Comparison of ENCODE assay signal across 13 mouse cellular contexts in genomic region chr17:75071749-75072148, GRCm38 (mm10).
DNase-seq lines count a peak whose midpoint lies in the region; ATAC-seq and TF ChIP-seq lines count a peak whose summit lies in the region.
"Had no signal": no experiment of that assay in that cellular context is flagged by ENCODE, and none has a peak within 500 bp of the region (broad histone marks: within the 10 kb centered on the region; RNA-seq: fewer than 3 reads in every experiment).

No protein-coding gene starts in this region.

- H3K4me2 ChIP-seq in intestine, postnatal 0 days (replicated peaks; ENCODE audit: low read depth): no peak overlapping the region
- H3K4me2 ChIP-seq in forebrain, embryonic 11.5 days (ENCODE audit: low read depth, low read length, severe bottlenecking): no peak overlapping the region
- H3K4me2 ChIP-seq: embryonic facial prominence, embryonic 13.5 days; kidney, embryonic 15.5 days had no signal

- no peak overlapping the region for H3K9ac ChIP-seq in intestine, postnatal 0 days (ENCODE audit: low read depth, low read length)
- H3K9ac ChIP-seq in forebrain, embryonic 11.5 days (ENCODE audit: low read length): no peak overlapping the region
- H3K9ac ChIP-seq: embryonic facial prominence, embryonic 13.5 days; kidney, embryonic 15.5 days had no signal

- TF ChIP-seq CTCF in gastrocnemius, adult 2 months (IDR thresholded peaks at IDR 0.05): no peak
- TF ChIP-seq CTCF in intestine, postnatal 0 days (IDR thresholded peaks at IDR 0.05; ENCODE audit: low read depth): no peak

- DNase-seq in gastrocnemius, adult 2 months: no peak
- no peak for DNase-seq in gastrocnemius, adult 8-10 months (ENCODE audit: low spot score in 2 of 2)
- peak; percentile 77 to 78 for DNase-seq in heart, adult 9 months (ENCODE audit: low spot score in 2 of 2)
- DNase-seq in heart, postnatal 10 days: peak; percentile 83 to 86
- no peak for DNase-seq in forebrain, embryonic 11.5 days (ENCODE audit: low spot score)
- DNase-seq in kidney, postnatal 25 days: no peak
- DNase-seq: midbrain, embryonic 14.5 days had no signal

- H3K4me1 ChIP-seq in intestine, postnatal 0 days (replicated peaks; ENCODE audit: control insufficient read depth, insufficient read depth, low read length): no peaks in the 10 kb centered on the region
- H3K4me1 ChIP-seq in forebrain, embryonic 11.5 days (replicated peaks; ENCODE audit: control insufficient read depth, insufficient read depth, low read length): 0 out of 2 replicates have a peak, but pooled peaks cover 2% of the 10 kb centered on the region

- no peaks in the 10 kb centered on the region for H3K27me3 ChIP-seq in intestine, postnatal 0 days (replicated peaks; ENCODE audit: control insufficient read depth, insufficient read depth, low read length)
- H3K27me3 ChIP-seq in forebrain, embryonic 11.5 days (ENCODE audit: control insufficient read depth, insufficient read depth, low read length): no peaks in the 10 kb centered on the region
- H3K27me3 ChIP-seq: embryonic facial prominence, embryonic 13.5 days; kidney, embryonic 15.5 days had no signal

- peak overlapping the region; percentile 63 for H3K27ac ChIP-seq in gastrocnemius, adult 2 months
- no peak overlapping the region for H3K27ac ChIP-seq in intestine, postnatal 0 days (ENCODE audit: low read depth, low read length)
- no peak overlapping the region for H3K27ac ChIP-seq in forebrain, embryonic 11.5 days (ENCODE audit: low read depth, low read length)
- H3K27ac ChIP-seq: embryonic facial prominence, embryonic 13.5 days; forebrain, embryonic 10.5 days; kidney, embryonic 15.5 days; layer of hippocampus, adult 2 months had no signal

- ATAC-seq in megakaryocyte-erythroid progenitor cell, adult 5-6 weeks (replicated peaks; ENCODE audit: low FRiP score, low TSS enrichment, poor library complexity, severe bottlenecking): peak; percentile 48
- no peak for ATAC-seq in intestine, postnatal 0 days
- no peak for ATAC-seq in forebrain, embryonic 11.5 days (replicated peaks; ENCODE audit: low FRiP score)

- intact Hi-C loops in gastrocnemius, adult 2 months (cut with DNase I): no loop called here
- intact Hi-C loops in heart, postnatal 10 days (cut with DNase I): loop anchor here (5.0 kb wide), 1 partner anchor 204 kb away; no protein-coding TSS in a partner anchor

- H3K4me3 ChIP-seq in gastrocnemius, adult 2 months: no peak overlapping the region
- no peak overlapping the region for H3K4me3 ChIP-seq in intestine, postnatal 0 days (ENCODE audit: low read depth, low read length)
- no peak overlapping the region for H3K4me3 ChIP-seq in forebrain, embryonic 11.5 days (ENCODE audit: low read depth, low read length)
- H3K4me3 ChIP-seq: embryonic facial prominence, embryonic 13.5 days; forebrain, embryonic 10.5 days; kidney, embryonic 15.5 days; layer of hippocampus, adult 2 months had no signal

- no peaks in the 10 kb centered on the region for H3K9me3 ChIP-seq in intestine, postnatal 0 days (ENCODE audit: control insufficient read depth)
- H3K9me3 ChIP-seq in forebrain, embryonic 11.5 days (ENCODE audit: control insufficient read depth, low read length): no peaks in the 10 kb centered on the region
- H3K9me3 ChIP-seq: embryonic facial prominence, embryonic 13.5 days; forebrain, embryonic 10.5 days; kidney, embryonic 15.5 days had no signal

- WGBS in intestine, postnatal 0 days: 76% methylated on average over 2 of the region's 2 CpGs
- WGBS in forebrain, embryonic 11.5 days: 92% methylated on average over 2 of the region's 2 CpGs

- H3K36me3 ChIP-seq in intestine, postnatal 0 days (ENCODE audit: control insufficient read depth, insufficient read depth): no peaks in the 10 kb centered on the region
- no peaks in the 10 kb centered on the region for H3K36me3 ChIP-seq in forebrain, embryonic 11.5 days (ENCODE audit: control insufficient read depth, insufficient read depth, low read length)
- H3K36me3 ChIP-seq: forebrain, embryonic 10.5 days had no signal

Comparison
In these comparisons a context has a peak if more than half of its experiments do, and no peak if none do; other contexts are left out.
1. DNase-seq: peak in heart, adult 9 months (2 of 2) and heart, postnatal 10 days (2 of 2); none in gastrocnemius, adult 2 months (single experiment), gastrocnemius, adult 8-10 months (0 of 2), forebrain, embryonic 11.5 days (single experiment) and kidney, postnatal 25 days (0 of 2).